Mouse (Mus musculus) liver, embryonic 14.5 days (tissue): ENCODE measurements at regions not wholly inside any gene's neighbourhood (a gene's known extent, or its start where the extent isn't known, plus 50 kb on each side); places are given as distances from the start of the nearest gene placed in this dataset.

Experiments
- ATAC-seq: fragments of 200-750 bp; cut with Nextera tagmentation; 2 replicates; pipeline ENCODE4 v1.8.0; 2017; ENCODE audit warnings: moderate number of reproducible peaks, mild to moderate bottlenecking, moderate library complexity; ENCODE audit not compliant: insufficient read depth
- DNase-seq, 3 experiments: peaks; one replicate each; pipeline ENCODE4 v3.0.0-alpha.2; 2012 to 2013; ENCODE audit warnings: low read depth in 3 of 3, low spot score in 3 of 3
- H3K27ac ChIP-seq: fragments of 300-500 bp; sonication (generic); 2 replicates; pipeline ENCODE4 v1.5.1; 2014; ENCODE audit warnings: moderate library complexity, mild to moderate bottlenecking, control low read depth, inconsistent platforms
- H3K27me3 ChIP-seq: fragments of 300-500 bp; sonication (generic); 2 replicates; pipeline ENCODE4 v1.6.1; 2014; ENCODE audit warnings: mild to moderate bottlenecking, low read length, moderate library complexity; ENCODE audit not compliant: control insufficient read depth, insufficient read depth
- H3K36me3 ChIP-seq: fragments of 300-500 bp; sonication (generic); replicated peaks from 2 replicates; pipeline ENCODE4 v1.6.1; 2014; ENCODE audit warnings: low read depth; ENCODE audit not compliant: control insufficient read depth, insufficient read depth
- H3K4me1 ChIP-seq, 2 experiments: fragments of 200-500 bp in 1 of 2; fragments of 300-500 bp in 1 of 2; sonication (generic) in 1 of 2; replicated peaks; 2 replicates each; pipeline ENCODE4 v1.6.1; 2012 to 2014; ENCODE audit warnings: antibody characterized with exemption in 1 of 2, inconsistent platforms in 1 of 2, low read length in 1 of 2; ENCODE audit not compliant: control insufficient read depth in 2 of 2, insufficient read depth in 2 of 2
- H3K4me2 ChIP-seq: fragments of 300-500 bp; sonication (generic); 2 replicates; pipeline ENCODE4 v1.6.1; 2014; ENCODE audit warnings: low read depth, mild to moderate bottlenecking, control low read depth, moderate library complexity
- H3K4me3 ChIP-seq, 2 experiments: fragments of 200-500 bp in 1 of 2; fragments of 300-500 bp in 1 of 2; sonication (generic) in 1 of 2; 2 replicates each; pipeline ENCODE4 v1.5.1; 2012 to 2014; ENCODE audit warnings: low read depth in 2 of 2, low read length in 2 of 2, mild to moderate bottlenecking in 2 of 2, control low read depth in 1 of 2, inconsistent platforms in 1 of 2, moderate library complexity in 1 of 2; ENCODE audit not compliant: insufficient read depth in 1 of 2
- H3K9ac ChIP-seq: fragments of 300-500 bp; sonication (generic); replicated peaks from 2 replicates; pipeline ENCODE4 v1.6.1; 2014; ENCODE audit warnings: mild to moderate bottlenecking, control low read depth, moderate library complexity
- H3K9me3 ChIP-seq: fragments of 300-500 bp; sonication (generic); 2 replicates; pipeline ENCODE4 v1.6.1; 2016; ENCODE audit warnings: low read length, mixed read lengths; ENCODE audit not compliant: control insufficient read depth
- CTCF ChIP-seq: IDR thresholded peaks from 2 replicates; pipeline ENCODE4 v1.5.1; 2016; ENCODE audit warnings: antibody characterized with exemption, low read depth, control low read depth
- EP300 ChIP-seq: IDR thresholded peaks from 2 replicates; pipeline ENCODE4 v1.6.1; 2016; ENCODE audit warnings: antibody characterized with exemption, low read depth
- WGBS: fragments of 180-500 bp; shearing (Covaris S2); extraction: QIAGEN DNeasy Blood & Tissue Kit; methylation state at CpG from one replicate; pipeline ENCODE4 v1.1.7; 2014; ENCODE audit not compliant: insufficient replicate concordance; 5-methylcytosine and 5-hydroxymethylcytosine counted together

DNA sequence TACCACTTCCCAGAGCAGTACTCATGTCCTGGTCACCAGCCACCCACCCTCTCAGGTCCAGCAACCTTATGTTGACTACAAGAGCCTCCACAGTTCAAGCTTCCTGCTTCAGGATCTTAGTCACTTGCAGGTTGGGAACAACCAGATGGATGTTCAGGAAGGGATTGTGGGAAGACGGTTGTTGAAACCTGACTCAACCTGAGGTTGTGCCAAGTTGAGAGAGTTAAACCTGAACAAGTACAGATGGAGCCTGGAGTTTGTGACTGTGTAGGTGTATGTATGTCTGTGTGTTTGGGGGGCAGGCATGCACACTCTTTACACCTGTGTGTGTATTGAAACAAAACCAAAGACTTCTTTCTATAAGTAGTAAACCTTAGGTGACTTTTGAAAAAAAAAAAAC is 802.9 kb upstream of the Tmem132c start:
- 77% methylated on average over 1 of the region's 1 CpGs for WGBS
- H3K9me3 ChIP-seq = no peaks in the 10 kb centered on the region
- no peak for DNase-seq
- H3K4me1 ChIP-seq = no peaks in the 10 kb centered on the region
- H3K27me3 ChIP-seq = no peaks in the 10 kb centered on the region
- H3K4me2 ChIP-seq = no peak overlapping the region
- H3K27ac ChIP-seq = no peak overlapping the region
- no peak overlapping the region for H3K4me3 ChIP-seq
- no peak overlapping the region for H3K9ac ChIP-seq
- no peak for TF ChIP-seq CTCF
- no peak for TF ChIP-seq EP300
- ATAC-seq = no peak
- H3K36me3 ChIP-seq = no peaks in the 10 kb centered on the region

DNA sequence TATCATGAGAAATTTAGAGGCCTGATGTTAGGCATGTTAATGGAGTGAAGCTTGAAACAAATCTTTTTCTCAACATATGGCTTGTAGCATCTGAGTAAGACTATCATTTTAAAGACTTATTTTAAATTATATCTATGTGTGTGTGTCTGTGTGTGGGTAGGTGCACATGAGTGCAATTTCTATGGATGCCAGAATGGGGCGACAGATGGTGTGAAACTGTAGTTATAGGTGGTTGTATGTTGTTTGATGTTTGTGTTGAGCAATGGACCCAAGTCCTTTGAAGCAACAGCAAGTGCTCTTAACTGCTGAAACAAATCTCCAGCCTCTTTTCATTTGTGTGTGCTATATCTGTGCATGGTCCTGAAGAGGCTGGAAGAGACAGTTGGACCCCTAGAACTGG is 801.1 kb upstream of the Tmem132c start:
- DNase-seq (no peak), ATAC-seq (no peak)
- Histone ChIP-seq H3K36me3 (no peaks in the 10 kb centered on the region), H3K4me3 (no peak overlapping the region), H3K27me3 (no peaks in the 10 kb centered on the region), H3K9me3 (no peaks in the 10 kb centered on the region), H3K4me2 (no peak overlapping the region), H3K9ac (no peak overlapping the region), H3K27ac (no peak overlapping the region), H3K4me1 (no peaks in the 10 kb centered on the region)
- no peak for TF ChIP-seq EP300
- WGBS = 75% methylated on average over 1 of the region's 1 CpGs

DNA sequence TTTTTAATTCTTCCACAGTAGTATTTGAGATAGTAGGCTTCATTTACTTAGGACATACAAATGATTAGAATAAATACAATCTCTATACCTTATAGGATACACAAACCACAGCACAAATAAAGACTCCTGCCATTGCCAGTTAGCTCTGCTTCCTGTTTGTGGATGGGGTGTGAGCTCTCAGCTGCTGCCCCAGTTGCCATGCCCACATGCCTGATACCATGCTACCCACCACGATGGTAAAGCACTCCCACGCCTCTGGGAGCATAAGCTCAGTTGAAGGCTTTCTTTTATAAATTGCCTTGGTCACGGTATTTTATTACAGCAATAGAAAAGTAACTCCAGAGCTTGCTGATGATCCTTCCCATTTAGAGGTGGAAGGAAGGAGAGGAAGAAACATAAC is 765.8 kb upstream of the Tmem132c start:
- Histone ChIP-seq H3K27me3 (no peaks in the 10 kb centered on the region), H3K4me1 (no peaks in the 10 kb centered on the region), H3K9me3 (no peaks in the 10 kb centered on the region), H3K4me2 (no peak overlapping the region), H3K27ac (no peak overlapping the region), H3K9ac (no peak overlapping the region), H3K4me3 (no peak overlapping the region), H3K36me3 (no peaks in the 10 kb centered on the region)
- TF ChIP-seq CTCF = no peak
- no peak for TF ChIP-seq EP300
- ATAC-seq = no peak
- WGBS = 45% methylated on average over 3 of the region's 3 CpGs
- DNase-seq = no peak

DNA sequence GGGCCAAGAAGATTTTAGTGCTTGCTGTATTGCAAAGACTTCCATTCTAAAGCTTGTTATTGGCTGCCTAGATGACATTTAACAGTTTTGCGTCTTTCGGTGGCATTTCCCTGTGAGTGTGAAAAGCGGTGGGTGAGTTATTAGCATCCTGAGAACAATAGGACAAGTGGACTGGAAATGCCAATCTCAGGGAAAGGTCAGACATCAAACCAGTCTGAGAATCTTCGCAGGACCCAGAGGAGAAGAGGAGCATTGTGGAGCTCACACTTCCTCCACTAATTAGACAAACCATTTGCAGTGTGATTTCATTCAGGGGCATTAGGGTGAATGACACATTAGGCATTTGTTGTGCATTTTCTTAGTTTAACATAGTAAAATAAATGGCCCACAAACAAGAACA is 719.5 kb upstream of the Tmem132c start:
- Histone ChIP-seq H3K9me3 (no peaks in the 10 kb centered on the region), H3K36me3 (no peaks in the 10 kb centered on the region), H3K27me3 (no peaks in the 10 kb centered on the region), H3K4me1 (no peaks in the 10 kb centered on the region), H3K4me2 (no peak overlapping the region), H3K9ac (no peak overlapping the region), H3K4me3 (no peak overlapping the region), H3K27ac (no peak overlapping the region)
- DNase-seq (no peak), ATAC-seq (no peak)
- WGBS = 53% methylated on average over 4 of the region's 4 CpGs
- TF ChIP-seq EP300 (no peak), CTCF (no peak)

DNA sequence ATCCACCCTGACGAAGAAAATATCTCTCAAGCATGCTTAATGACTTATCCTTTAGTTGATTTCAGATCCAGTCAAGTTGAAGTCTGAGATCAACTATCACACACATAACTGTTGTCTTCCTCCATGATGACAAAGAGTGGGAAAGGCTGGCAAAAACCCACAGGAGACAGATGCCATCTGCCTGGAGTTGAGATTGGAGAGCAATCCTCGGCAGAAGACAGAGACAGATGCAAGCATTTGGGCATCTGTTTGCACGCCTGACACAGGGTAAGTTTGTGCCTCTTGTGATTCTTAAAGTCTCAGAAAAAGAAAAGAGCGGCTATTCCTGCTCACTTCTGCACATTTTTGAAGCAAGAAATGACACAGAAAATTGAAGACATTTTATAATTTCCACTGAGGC is 715.7 kb upstream of the Tmem132c start:
- Histone ChIP-seq H3K36me3 (no peaks in the 10 kb centered on the region), H3K9ac (no peak overlapping the region), H3K4me3 (no peak overlapping the region), H3K27me3 (no peaks in the 10 kb centered on the region), H3K4me2 (no peak overlapping the region), H3K4me1 (no peaks in the 10 kb centered on the region), H3K9me3 (no peaks in the 10 kb centered on the region), H3K27ac (no peak overlapping the region)
- ATAC-seq = no peak
- TF ChIP-seq CTCF (no peak), EP300 (no peak)
- 35% methylated on average over 4 of the region's 4 CpGs for WGBS
- no peak for DNase-seq
